Mouse (Mus musculus): ENCODE measurements around the gene Dydc1. TPM values are rescaled to one million over a fixed set of nuclear protein-coding genes. Genes with fewer than 3 reads are reported as not detected.
A peak's percentile ranks its signal among the peaks of the same experiment; 100 is the strongest.

Gene Dydc1
- polyA plus RNA-seq, 2 experiments, result not detected

DNA sequence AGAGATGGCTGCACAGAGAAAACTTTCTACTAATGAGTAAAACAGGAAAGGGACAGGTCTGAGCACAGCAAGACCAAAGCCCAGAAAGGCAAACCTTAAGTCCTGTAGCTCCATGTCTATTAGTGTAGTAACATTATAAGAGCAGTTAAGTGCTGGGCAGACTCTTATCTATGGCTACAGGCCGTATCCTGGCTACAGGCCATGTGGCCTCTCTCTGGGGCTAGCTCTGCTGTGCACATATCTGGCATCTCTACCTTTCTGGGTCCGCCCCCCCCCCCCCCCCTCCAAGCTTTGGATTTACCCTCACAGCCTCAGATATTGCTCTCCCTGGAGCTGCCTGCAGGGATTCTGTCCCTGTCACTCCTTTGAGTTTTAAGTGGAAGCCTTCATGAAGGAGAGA, 7.5 kb upstream of the Dydc1 start:
- DNase-seq (ENCODE audit: low spot score) (no peak), ATAC-seq (ENCODE audit: low FRiP score, low read depth) (no peak)
- 22% methylated on average over 1 of the region's 2 CpGs for WGBS
- H3K27ac ChIP-seq (replicated peaks; ENCODE audit: low read depth, low read length), result no peak overlapping the region
- no peak overlapping the region for H3K4me2 ChIP-seq (replicated peaks; ENCODE audit: low read depth, low read length, severe bottlenecking)
- TF ChIP-seq POLR2A (IDR thresholded peaks at IDR 0.05; ENCODE audit: borderline replicate concordance, extremely low read depth, insufficient read depth, insufficient read length), result no peak
- no peaks in the 10 kb centered on the region for H3K36me3 ChIP-seq (ENCODE audit: control insufficient read depth, insufficient read depth, low read length)
- no peaks in the 10 kb centered on the region for H3K9me3 ChIP-seq (ENCODE audit: control insufficient read depth, low read length)
- H3K9ac ChIP-seq (ENCODE audit: low read depth, low read length, severe bottlenecking), result no peak overlapping the region
- H3K4me1 ChIP-seq (ENCODE audit: control insufficient read depth, insufficient read depth, low read length), result no peaks in the 10 kb centered on the region
- no peaks in the 10 kb centered on the region for H3K27me3 ChIP-seq (ENCODE audit: control insufficient read depth, insufficient read depth, low read length)
- H3K4me3 ChIP-seq (replicated peaks; ENCODE audit: low read length), result no peak overlapping the region

DNA sequence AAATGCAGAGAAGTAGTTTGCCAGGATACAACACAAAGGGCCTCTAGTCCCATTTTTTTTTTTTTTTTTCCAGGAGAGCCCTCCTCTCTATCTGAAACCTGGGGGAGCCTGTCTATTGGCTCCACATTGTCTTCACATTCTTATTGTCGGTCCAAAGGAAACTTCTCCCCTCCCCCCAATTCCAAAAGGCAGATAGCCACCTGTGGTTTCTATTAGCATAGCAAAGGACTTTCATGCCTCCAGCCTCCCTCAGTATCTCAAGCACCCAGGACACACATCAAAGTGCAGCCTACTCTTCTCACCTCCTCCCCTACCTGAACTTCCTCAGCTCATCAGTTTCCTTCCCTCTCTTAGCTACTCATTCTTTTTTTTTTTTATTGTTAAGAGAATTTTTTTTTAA, 6.3 kb upstream of the Dydc1 start:
- DNase-seq (ENCODE audit: low spot score), result no peak
- no peak for TF ChIP-seq POLR2A (IDR thresholded peaks at IDR 0.05; ENCODE audit: borderline replicate concordance, extremely low read depth, insufficient read depth, insufficient read length)
- ATAC-seq (ENCODE audit: low FRiP score, low read depth), result no peak

DNA sequence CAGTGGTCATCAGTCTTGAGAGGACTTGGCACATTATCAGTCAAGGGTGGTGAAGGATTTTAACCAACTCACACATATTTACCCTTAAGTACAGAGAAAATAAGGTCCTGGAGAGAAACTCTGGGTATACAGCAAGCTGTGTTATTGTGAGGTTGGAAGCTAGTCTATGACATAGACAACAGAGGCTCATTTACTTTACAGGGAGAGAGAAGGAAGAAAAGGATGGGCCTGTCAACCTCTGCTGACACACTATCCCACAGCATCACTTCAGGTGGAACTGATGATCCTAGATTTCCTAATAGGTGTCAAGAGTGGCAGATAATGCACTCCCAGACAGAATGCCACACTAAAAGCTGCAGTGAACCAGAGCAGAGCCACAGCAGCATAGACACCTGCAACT, 3.6 kb upstream of the Dydc1 start, which contains the start of gene Dydc2:
Gene Dydc2, minus strand, starts transcription at position 101 of the 400 bp plus-strand sequence.
- ATAC-seq (ENCODE audit: low FRiP score, low read depth) (no peak), DNase-seq (ENCODE audit: low spot score) (no peak)
- H3K27ac ChIP-seq (replicated peaks; ENCODE audit: low read depth, low read length), result no peak within 1 kb of the TSS
- no peaks in the 10 kb centered on the region for H3K9me3 ChIP-seq (ENCODE audit: control insufficient read depth, low read length)
- H3K9ac ChIP-seq (ENCODE audit: low read depth, low read length, severe bottlenecking), result no peak within 1 kb of the TSS
- no peaks in the 10 kb centered on the region for H3K4me1 ChIP-seq (ENCODE audit: control insufficient read depth, insufficient read depth, low read length)
- no peak within 1 kb of the TSS for H3K4me3 ChIP-seq (replicated peaks; ENCODE audit: low read length)
- no peak within 1 kb of the TSS for H3K4me2 ChIP-seq (replicated peaks; ENCODE audit: low read depth, low read length, severe bottlenecking)
- no peak for TF ChIP-seq POLR2A (IDR thresholded peaks at IDR 0.05; ENCODE audit: borderline replicate concordance, extremely low read depth, insufficient read depth, insufficient read length)
- H3K27me3 ChIP-seq (ENCODE audit: control insufficient read depth, insufficient read depth, low read length), result no peaks in the 10 kb centered on the region
- H3K36me3 ChIP-seq (ENCODE audit: control insufficient read depth, insufficient read depth, low read length), result no peaks in the 10 kb centered on the region

More for the DNA sequence above, 6.3 kb upstream of the Dydc1 start:
- Histone ChIP-seq H3K27me3 (ENCODE audit: control insufficient read depth, insufficient read depth, low read length) (no peaks in the 10 kb centered on the region), H3K9ac (ENCODE audit: low read depth, low read length, severe bottlenecking) (no peak overlapping the region), H3K9me3 (ENCODE audit: control insufficient read depth, low read length) (no peaks in the 10 kb centered on the region), H3K4me3 (replicated peaks; ENCODE audit: low read length) (no peak overlapping the region), H3K4me2 (replicated peaks; ENCODE audit: low read depth, low read length, severe bottlenecking) (no peak overlapping the region), H3K4me1 (ENCODE audit: control insufficient read depth, insufficient read depth, low read length) (no peaks in the 10 kb centered on the region), H3K36me3 (ENCODE audit: control insufficient read depth, insufficient read depth, low read length) (no peaks in the 10 kb centered on the region), H3K27ac (replicated peaks; ENCODE audit: low read depth, low read length) (no peak overlapping the region)
- 32% methylated on average over 1 of the region's 1 CpGs for WGBS

DNA sequence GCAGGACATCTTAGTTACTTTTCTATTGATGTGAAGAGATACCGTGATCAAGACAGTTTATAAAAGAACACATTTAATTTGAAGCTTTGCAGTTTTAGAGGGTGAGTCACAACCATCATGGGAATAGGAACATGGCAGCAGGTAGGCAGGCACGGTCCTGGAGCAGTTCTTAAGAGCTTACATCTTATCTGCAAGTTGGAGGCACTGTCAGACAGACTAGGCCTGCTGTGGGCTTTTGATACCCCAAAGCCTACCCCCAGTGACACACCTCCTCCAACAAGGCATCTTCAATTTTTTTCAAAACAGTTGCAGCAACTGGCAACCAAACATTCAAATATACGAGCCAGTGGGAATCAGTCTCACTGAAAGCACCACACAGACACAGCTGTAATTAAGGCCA, 2.4 kb upstream of the Dydc1 start:
- 74% methylated on average over 3 of the region's 3 CpGs for WGBS
- H3K4me2 ChIP-seq (replicated peaks; ENCODE audit: low read depth, low read length, severe bottlenecking), result no peak overlapping the region
- ATAC-seq (ENCODE audit: low FRiP score, low read depth), result no peak
- H3K4me1 ChIP-seq (ENCODE audit: control insufficient read depth, insufficient read depth, low read length), result no peaks in the 10 kb centered on the region
- H3K27ac ChIP-seq (replicated peaks; ENCODE audit: low read depth, low read length), result no peak overlapping the region
- H3K9me3 ChIP-seq (ENCODE audit: control insufficient read depth, low read length), result no peaks in the 10 kb centered on the region
- H3K27me3 ChIP-seq (ENCODE audit: control insufficient read depth, insufficient read depth, low read length), result no peaks in the 10 kb centered on the region
- no peak overlapping the region for H3K9ac ChIP-seq (ENCODE audit: low read depth, low read length, severe bottlenecking)
- H3K4me3 ChIP-seq (replicated peaks; ENCODE audit: low read length), result no peak overlapping the region
- no peaks in the 10 kb centered on the region for H3K36me3 ChIP-seq (ENCODE audit: control insufficient read depth, insufficient read depth, low read length)
- TF ChIP-seq POLR2A (IDR thresholded peaks at IDR 0.05; ENCODE audit: borderline replicate concordance, extremely low read depth, insufficient read depth, insufficient read length), result no peak
- DNase-seq (ENCODE audit: low spot score), result no peak

DNA sequence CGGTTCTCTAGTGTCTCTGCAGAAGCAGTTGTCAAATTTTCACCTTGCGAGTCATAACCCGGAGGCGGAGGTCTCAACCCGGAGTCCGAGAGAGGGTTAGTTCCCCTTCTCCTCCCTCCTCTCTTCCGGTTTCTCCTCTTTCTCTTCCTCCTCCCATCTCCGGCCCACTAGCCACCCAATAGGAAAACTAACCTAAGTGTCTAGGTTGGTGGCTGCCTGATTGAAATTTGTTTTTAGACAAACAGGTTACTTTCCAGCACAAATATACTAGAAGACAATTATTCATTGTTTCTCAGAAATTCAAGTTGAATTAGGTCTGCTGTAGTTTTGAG, 199 bp downstream of the Dydc1 start:
- under 1% methylated on average over 8 of the region's 8 CpGs for whole genome bisulfite sequencing
- DNase-seq (ENCODE audit: low spot score), result no peak
- no peaks in the 10 kb centered on the region for H3K27me3 ChIP-seq (ENCODE audit: control insufficient read depth, insufficient read depth, low read length)
- peak overlapping the region; percentile 63 for H3K4me2 ChIP-seq (replicated peaks; ENCODE audit: low read depth, low read length, severe bottlenecking)
- no peak; the same call in 1 of the 2 replicates for ATAC-seq (ENCODE audit: low FRiP score, low read depth)
- TF ChIP-seq POLR2A (IDR thresholded peaks at IDR 0.05; ENCODE audit: borderline replicate concordance, extremely low read depth, insufficient read depth, insufficient read length), result no peak
- no peaks in the 10 kb centered on the region for H3K36me3 ChIP-seq (ENCODE audit: control insufficient read depth, insufficient read depth, low read length)
- no peak overlapping the region for H3K27ac ChIP-seq (replicated peaks; ENCODE audit: low read depth, low read length)
- no peaks in the 10 kb centered on the region for H3K4me1 ChIP-seq (ENCODE audit: control insufficient read depth, insufficient read depth, low read length)
- H3K9ac ChIP-seq (ENCODE audit: low read depth, low read length, severe bottlenecking), result peak overlapping the region; percentile 18; the same call in 1 of the 2 replicates
- H3K4me3 ChIP-seq (replicated peaks; ENCODE audit: low read length), result peak overlapping the region; percentile 39
- H3K9me3 ChIP-seq (ENCODE audit: control insufficient read depth, low read length), result no peaks in the 10 kb centered on the region

DNA sequence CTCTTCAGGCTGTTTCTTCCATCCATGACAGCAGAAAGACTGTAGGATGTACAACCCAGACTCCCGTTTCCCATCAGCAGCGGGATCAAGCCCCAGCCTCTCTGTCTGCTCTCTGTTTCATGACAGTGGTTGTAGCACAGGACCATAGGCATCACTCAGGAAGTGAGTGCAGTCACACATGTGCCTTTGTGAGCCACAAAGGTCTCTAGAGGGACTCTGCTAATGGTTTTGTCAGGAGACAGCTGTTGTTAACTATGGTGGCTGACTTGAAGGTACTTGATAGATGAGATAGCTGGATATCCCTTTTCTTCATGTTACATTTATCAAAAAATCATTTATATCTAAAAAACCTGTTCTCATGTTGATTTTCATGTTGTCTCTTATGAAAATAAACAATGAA, 9.7 kb downstream of the Dydc1 start:
- H3K4me2 ChIP-seq (replicated peaks; ENCODE audit: low read depth, low read length, severe bottlenecking), result no peak overlapping the region
- WGBS, result 96% methylated on average over 2 of the region's 2 CpGs
- H3K9ac ChIP-seq (ENCODE audit: low read depth, low read length, severe bottlenecking), result no peak overlapping the region
- DNase-seq (ENCODE audit: low spot score), result no peak
- no peak for ATAC-seq (ENCODE audit: low FRiP score, low read depth)
- no peaks in the 10 kb centered on the region for H3K4me1 ChIP-seq (ENCODE audit: control insufficient read depth, insufficient read depth, low read length)
- TF ChIP-seq POLR2A (IDR thresholded peaks at IDR 0.05; ENCODE audit: borderline replicate concordance, extremely low read depth, insufficient read depth, insufficient read length), result no peak
- H3K4me3 ChIP-seq (replicated peaks; ENCODE audit: low read length), result no peak overlapping the region
- H3K36me3 ChIP-seq (ENCODE audit: control insufficient read depth, insufficient read depth, low read length), result no peaks in the 10 kb centered on the region
- H3K9me3 ChIP-seq (ENCODE audit: control insufficient read depth, low read length), result no peaks in the 10 kb centered on the region
- no peaks in the 10 kb centered on the region for H3K27me3 ChIP-seq (ENCODE audit: control insufficient read depth, insufficient read depth, low read length)
- no peak overlapping the region for H3K27ac ChIP-seq (replicated peaks; ENCODE audit: low read depth, low read length)

Data from limb, embryonic 14.5 days (tissue).